Mouse (Mus musculus): ENCODE results near the gene Sgcg. TPM values are rescaled to one million over a fixed set of nuclear protein-coding genes. Genes with fewer than 3 reads are reported as not detected.
A peak's percentile ranks its signal among the peaks of the same experiment; 100 is the strongest.

Gene Sgcg
- polyA plus RNA-seq, 1 experiment from 2014 or later, result 0.33 TPM

DNA sequence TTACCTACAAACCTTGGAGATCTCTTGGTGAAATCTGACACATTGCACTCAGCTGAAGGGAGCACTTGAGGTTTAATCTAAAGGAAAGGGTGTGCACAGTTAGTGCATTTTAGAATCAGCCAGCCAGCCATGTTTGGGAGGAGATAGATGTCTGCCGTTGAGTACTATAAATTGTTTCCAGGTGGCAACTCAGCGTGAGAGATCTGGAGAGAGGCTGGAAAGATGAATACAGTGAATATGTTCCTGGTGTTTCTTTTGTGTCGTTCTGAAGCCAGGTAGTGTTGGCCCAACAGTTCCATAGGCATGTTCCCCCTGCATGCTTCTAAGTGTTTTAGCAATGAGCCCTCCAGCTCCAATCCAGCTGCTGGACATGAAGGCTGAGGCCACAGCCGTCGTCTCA, 37.1 kb downstream of the Sgcg start:
- H3K36me3 ChIP-seq (replicated peaks; ENCODE audit: control insufficient read depth, insufficient read depth), result no peaks in the 10 kb centered on the region
- H3K27ac ChIP-seq, result no peak overlapping the region
- DNase-seq (ENCODE audit: low spot score) (no peak), ATAC-seq (ENCODE audit: low FRiP score) (no peak)
- H3K4me3 ChIP-seq (replicated peaks; ENCODE audit: low read length), result no peak overlapping the region
- no peak overlapping the region for H3K4me2 ChIP-seq (replicated peaks)
- H3K4me1 ChIP-seq (replicated peaks; ENCODE audit: control insufficient read depth, insufficient read depth, low read length), result no peaks in the 10 kb centered on the region
- H3K27me3 ChIP-seq (ENCODE audit: control insufficient read depth, insufficient read depth, low read length), result no peaks in the 10 kb centered on the region
- no peak overlapping the region for H3K9ac ChIP-seq
- 87% methylated on average over 5 of the region's 5 CpGs for WGBS
- no peaks in the 10 kb centered on the region for H3K9me3 ChIP-seq (ENCODE audit: control insufficient read depth, low read length)

DNA sequence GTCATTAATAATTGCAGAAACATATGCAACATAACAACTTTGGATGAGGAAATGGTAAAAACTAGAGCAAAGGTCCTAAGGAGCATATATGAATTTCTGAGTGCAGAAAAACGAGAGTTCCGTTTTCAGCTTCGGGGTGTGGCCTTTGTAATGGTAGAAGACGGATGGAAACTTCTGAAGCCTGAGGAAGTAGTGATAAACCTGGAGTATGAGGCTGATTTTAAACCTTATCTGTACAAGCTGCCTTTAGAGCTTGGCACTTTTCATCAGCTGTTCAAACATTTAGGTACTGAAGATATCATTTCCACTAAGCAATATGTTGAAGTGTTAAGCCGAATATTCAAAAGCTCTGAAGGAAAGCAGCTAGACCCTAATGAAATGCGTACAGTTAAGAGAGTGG, 46.5 kb downstream of the Sgcg start:
- H3K27ac ChIP-seq, result no peak overlapping the region
- peaks cover 80% of the 10 kb centered on the region for H3K36me3 ChIP-seq (replicated peaks; ENCODE audit: control insufficient read depth, insufficient read depth)
- WGBS, result 98% methylated on average over 6 of the region's 6 CpGs
- peaks cover 16% of the 10 kb centered on the region; the same call in 1 of the 2 replicates for H3K9me3 ChIP-seq (ENCODE audit: control insufficient read depth, low read length)
- H3K4me1 ChIP-seq (replicated peaks; ENCODE audit: control insufficient read depth, insufficient read depth, low read length), result no peaks in the 10 kb centered on the region
- no peak for ATAC-seq (ENCODE audit: low FRiP score)
- H3K4me3 ChIP-seq (replicated peaks; ENCODE audit: low read length), result no peak overlapping the region
- no peak overlapping the region for H3K9ac ChIP-seq
- no peaks in the 10 kb centered on the region for H3K27me3 ChIP-seq (ENCODE audit: control insufficient read depth, insufficient read depth, low read length)
- no peak for DNase-seq (ENCODE audit: low spot score)
- no peak overlapping the region for H3K4me2 ChIP-seq (replicated peaks)

DNA sequence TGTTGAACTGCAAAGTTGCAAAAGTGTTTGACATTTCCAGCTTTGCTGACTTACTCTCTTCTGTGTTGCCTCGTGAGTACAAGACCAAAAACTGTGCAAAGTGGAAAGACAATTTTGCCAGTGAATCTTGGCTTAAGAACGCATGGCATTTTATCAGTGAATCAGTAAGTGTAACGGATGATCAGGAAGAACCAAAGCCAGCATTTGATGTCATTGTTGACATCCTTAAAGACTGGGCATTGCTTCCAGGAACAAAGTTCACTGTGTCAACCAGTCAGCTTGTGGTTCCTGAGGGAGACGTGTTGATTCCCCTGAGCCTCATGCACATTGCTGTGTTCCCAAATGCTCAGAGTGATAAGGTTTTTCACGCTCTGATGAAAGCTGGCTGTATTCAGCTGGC, 48.2 kb downstream of the Sgcg start:
- DNase-seq (ENCODE audit: low spot score), result no peak
- no peaks in the 10 kb centered on the region for H3K27me3 ChIP-seq (ENCODE audit: control insufficient read depth, insufficient read depth, low read length)
- peaks cover 90% of the 10 kb centered on the region for H3K36me3 ChIP-seq (replicated peaks; ENCODE audit: control insufficient read depth, insufficient read depth)
- WGBS, result 94% methylated on average over 5 of the region's 5 CpGs
- H3K9ac ChIP-seq, result no peak overlapping the region
- no peaks in the 10 kb centered on the region for H3K4me1 ChIP-seq (replicated peaks; ENCODE audit: control insufficient read depth, insufficient read depth, low read length)
- no peak overlapping the region for H3K4me3 ChIP-seq (replicated peaks; ENCODE audit: low read length)
- ATAC-seq (ENCODE audit: low FRiP score), result no peak
- peaks cover 17% of the 10 kb centered on the region; the same call in 1 of the 2 replicates for H3K9me3 ChIP-seq (ENCODE audit: control insufficient read depth, low read length)
- H3K4me2 ChIP-seq (replicated peaks), result no peak overlapping the region
- H3K27ac ChIP-seq, result no peak overlapping the region

DNA sequence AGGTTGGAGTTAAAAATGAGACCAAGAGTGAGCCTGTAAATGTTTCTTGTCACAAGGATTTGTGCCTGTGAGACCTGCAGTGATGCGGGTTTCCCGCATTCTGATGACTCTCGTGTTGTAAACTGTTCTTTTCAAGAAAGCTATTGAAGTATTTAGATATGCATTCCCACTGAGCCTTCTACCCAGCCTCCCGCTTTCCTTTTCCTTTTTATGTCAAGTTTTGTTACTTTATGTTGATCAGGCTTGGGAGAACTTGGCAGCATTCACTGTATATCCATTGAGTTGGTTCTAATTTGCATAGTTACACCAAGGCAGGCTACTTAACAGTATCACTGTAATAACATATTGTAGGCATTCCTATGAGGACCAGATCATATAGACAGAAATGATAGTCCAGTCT, 63.9 kb downstream of the Sgcg start:
- H3K36me3 ChIP-seq (replicated peaks; ENCODE audit: control insufficient read depth, insufficient read depth), result peaks cover 75% of the 10 kb centered on the region
- DNase-seq (ENCODE audit: low spot score), result no peak

DNA sequence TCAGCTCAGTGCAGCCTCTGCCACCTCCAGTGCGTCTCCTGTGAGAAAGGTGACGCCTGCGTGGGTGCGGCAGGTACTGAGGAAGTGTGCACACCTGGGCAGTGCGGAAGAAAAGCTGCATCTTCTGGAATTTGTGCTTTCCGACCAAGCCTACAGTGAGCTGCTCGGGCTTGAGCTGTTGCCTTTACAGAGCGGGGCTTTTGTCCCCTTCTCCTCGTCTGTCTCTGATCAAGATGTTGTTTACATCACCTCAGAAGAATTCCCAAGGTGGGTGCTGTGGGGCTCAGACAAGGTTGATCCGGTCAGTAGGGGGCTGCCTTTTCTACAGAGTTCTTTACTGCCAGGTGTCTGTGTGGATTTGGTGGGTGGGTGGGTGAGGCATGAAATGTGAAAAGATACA, 66.0 kb downstream of the Sgcg start:
- WGBS, result 88% methylated on average over 10 of the region's 10 CpGs
- H3K27ac ChIP-seq, result no peak overlapping the region
- peaks cover 75% of the 10 kb centered on the region for H3K36me3 ChIP-seq (replicated peaks; ENCODE audit: control insufficient read depth, insufficient read depth)

More for the DNA sequence above, 63.9 kb downstream of the Sgcg start:
- Histone ChIP-seq H3K9me3 (ENCODE audit: control insufficient read depth, low read length) (no peaks in the 10 kb centered on the region), H3K27ac (no peak overlapping the region), H3K4me2 (replicated peaks) (no peak overlapping the region), H3K27me3 (ENCODE audit: control insufficient read depth, insufficient read depth, low read length) (no peaks in the 10 kb centered on the region), H3K4me3 (replicated peaks; ENCODE audit: low read length) (no peak overlapping the region), H3K9ac (no peak overlapping the region), H3K4me1 (replicated peaks; ENCODE audit: control insufficient read depth, insufficient read depth, low read length) (no peaks in the 10 kb centered on the region)
- no peak for ATAC-seq (ENCODE audit: low FRiP score)
- 59% methylated on average over 4 of the region's 4 CpGs for WGBS

DNA sequence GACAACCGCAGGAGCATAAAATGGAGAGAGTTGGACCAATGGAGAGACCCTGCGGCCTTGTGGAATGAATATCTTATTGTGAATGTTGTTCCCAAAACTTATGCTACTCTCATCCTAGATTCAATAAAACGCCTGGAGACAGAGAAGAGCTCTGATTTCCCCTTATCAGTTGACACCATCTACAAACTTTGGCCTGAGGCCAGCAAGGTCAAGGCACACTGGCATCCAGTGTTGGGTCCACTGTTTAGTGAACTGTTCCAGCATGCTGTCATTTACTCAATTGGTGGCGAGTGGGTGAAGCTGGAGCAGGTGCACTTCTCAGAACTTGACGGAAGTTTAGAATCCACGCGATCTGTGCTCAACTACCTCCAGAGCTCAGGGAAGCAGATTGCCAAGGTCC, 66.4 kb downstream of the Sgcg start:
- no peak for ATAC-seq (ENCODE audit: low FRiP score)
- Histone ChIP-seq H3K9me3 (ENCODE audit: control insufficient read depth, low read length) (no peaks in the 10 kb centered on the region), H3K27me3 (ENCODE audit: control insufficient read depth, insufficient read depth, low read length) (no peaks in the 10 kb centered on the region), H3K4me1 (replicated peaks; ENCODE audit: control insufficient read depth, insufficient read depth, low read length) (no peaks in the 10 kb centered on the region), H3K4me3 (replicated peaks; ENCODE audit: low read length) (no peak overlapping the region), H3K27ac (no peak overlapping the region), H3K4me2 (replicated peaks) (no peak overlapping the region), H3K9ac (no peak overlapping the region), H3K36me3 (replicated peaks; ENCODE audit: control insufficient read depth, insufficient read depth) (peaks cover 71% of the 10 kb centered on the region)
- WGBS, result 94% methylated on average over 7 of the region's 7 CpGs
- DNase-seq (ENCODE audit: low spot score), result no peak

More for the DNA sequence above, 66.0 kb downstream of the Sgcg start:
- ATAC-seq (ENCODE audit: low FRiP score) (no peak), DNase-seq (ENCODE audit: low spot score) (no peak)
- Histone ChIP-seq H3K9me3 (ENCODE audit: control insufficient read depth, low read length) (no peaks in the 10 kb centered on the region), H3K27me3 (ENCODE audit: control insufficient read depth, insufficient read depth, low read length) (no peaks in the 10 kb centered on the region), H3K4me2 (replicated peaks) (no peak overlapping the region), H3K9ac (no peak overlapping the region), H3K4me3 (replicated peaks; ENCODE audit: low read length) (no peak overlapping the region), H3K4me1 (replicated peaks; ENCODE audit: control insufficient read depth, insufficient read depth, low read length) (no peaks in the 10 kb centered on the region)

DNA sequence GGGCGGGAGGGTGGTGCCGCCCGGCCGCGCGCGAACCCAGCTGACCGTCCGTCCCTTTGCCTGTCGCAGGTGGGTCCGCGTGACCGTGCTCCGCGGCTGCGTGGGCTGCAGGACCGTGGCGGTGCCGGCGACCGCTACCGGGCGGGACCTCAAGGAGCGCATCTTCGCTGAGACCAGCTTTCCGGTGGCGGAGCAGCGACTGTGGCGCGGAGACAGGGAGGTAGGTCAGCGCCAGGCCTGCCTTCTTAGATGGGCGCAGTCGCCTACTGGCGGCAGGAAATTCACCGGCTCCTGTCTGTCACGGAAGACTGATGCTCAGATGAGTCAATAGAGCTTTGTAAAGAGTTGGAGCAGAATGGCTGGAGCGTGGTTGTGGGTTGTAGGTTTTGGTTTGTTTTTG, 85.1 kb downstream of the Sgcg start:
- H3K4me3 ChIP-seq (replicated peaks; ENCODE audit: low read length), result peak overlapping the region; percentile 87
- under 1% methylated on average over 32 of the region's 37 CpGs for WGBS
- H3K9ac ChIP-seq, result peak overlapping the region; percentile 92
- H3K36me3 ChIP-seq (replicated peaks; ENCODE audit: control insufficient read depth, insufficient read depth), result 0 out of 2 replicates have a peak, but pooled peaks cover 4% of the 10 kb centered on the region
- H3K9me3 ChIP-seq (ENCODE audit: control insufficient read depth, low read length), result no peaks in the 10 kb centered on the region
- ATAC-seq (ENCODE audit: low FRiP score) (no peak; the same call in 1 of the 2 replicates), DNase-seq (ENCODE audit: low spot score) (peak; percentile 67)
- no peaks in the 10 kb centered on the region for H3K27me3 ChIP-seq (ENCODE audit: control insufficient read depth, insufficient read depth, low read length)
- peak overlapping the region; percentile 91 for H3K27ac ChIP-seq
- peak overlapping the region; percentile 77 for H3K4me2 ChIP-seq (replicated peaks)
- peaks cover 24% of the 10 kb centered on the region for H3K4me1 ChIP-seq (replicated peaks; ENCODE audit: control insufficient read depth, insufficient read depth, low read length)

DNA sequence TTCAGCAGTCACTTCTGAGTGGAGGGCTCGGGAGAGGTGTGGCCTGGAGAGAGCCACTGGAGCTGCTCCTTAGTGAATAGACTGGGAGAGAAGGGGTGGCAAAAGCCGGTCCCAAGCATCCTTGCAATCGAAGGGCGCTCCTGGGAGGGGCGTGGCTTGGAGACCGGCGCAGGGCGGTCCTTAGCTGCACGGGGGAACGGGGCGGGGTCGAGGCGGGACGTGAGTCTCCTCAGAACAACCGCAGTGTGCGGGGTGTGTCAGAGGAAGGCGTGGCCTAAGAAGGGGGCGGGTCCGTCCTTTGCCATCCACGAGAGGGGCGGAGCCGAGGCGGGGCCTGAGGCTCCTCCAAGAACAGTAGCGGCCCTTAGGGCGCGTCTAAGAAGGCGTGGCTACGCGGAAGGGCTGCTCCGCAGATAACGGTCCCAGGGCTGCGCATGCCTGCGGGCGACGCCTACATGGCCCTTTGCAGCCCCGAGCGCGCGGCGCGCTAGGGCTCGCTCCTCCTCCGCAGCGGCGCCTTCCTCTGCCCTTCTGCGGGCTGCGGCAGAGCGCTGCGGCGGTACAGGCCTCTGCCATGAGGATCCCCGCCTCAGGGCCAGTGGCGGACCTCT, 85.6 kb downstream of the Sgcg start:
- DNase-seq (ENCODE audit: low spot score) (peak; percentile 94), ATAC-seq (ENCODE audit: low FRiP score) (peak; percentile 98)
- Histone ChIP-seq H3K4me2 (replicated peaks) (peak overlapping the region; percentile 77), H3K4me3 (replicated peaks; ENCODE audit: low read length) (peak overlapping the region; percentile 87), H3K4me1 (replicated peaks; ENCODE audit: control insufficient read depth, insufficient read depth, low read length) (peaks cover 24% of the 10 kb centered on the region), H3K27me3 (ENCODE audit: control insufficient read depth, insufficient read depth, low read length) (no peaks in the 10 kb centered on the region), H3K27ac (peak overlapping the region; percentile 91), H3K9me3 (ENCODE audit: control insufficient read depth, low read length) (no peaks in the 10 kb centered on the region), H3K9ac (peak overlapping the region; percentile 92), H3K36me3 (replicated peaks; ENCODE audit: control insufficient read depth, insufficient read depth) (0 out of 2 replicates have a peak, but pooled peaks cover 4% of the 10 kb centered on the region)
- 0% methylated on average over 47 of the region's 52 CpGs for WGBS

DNA sequence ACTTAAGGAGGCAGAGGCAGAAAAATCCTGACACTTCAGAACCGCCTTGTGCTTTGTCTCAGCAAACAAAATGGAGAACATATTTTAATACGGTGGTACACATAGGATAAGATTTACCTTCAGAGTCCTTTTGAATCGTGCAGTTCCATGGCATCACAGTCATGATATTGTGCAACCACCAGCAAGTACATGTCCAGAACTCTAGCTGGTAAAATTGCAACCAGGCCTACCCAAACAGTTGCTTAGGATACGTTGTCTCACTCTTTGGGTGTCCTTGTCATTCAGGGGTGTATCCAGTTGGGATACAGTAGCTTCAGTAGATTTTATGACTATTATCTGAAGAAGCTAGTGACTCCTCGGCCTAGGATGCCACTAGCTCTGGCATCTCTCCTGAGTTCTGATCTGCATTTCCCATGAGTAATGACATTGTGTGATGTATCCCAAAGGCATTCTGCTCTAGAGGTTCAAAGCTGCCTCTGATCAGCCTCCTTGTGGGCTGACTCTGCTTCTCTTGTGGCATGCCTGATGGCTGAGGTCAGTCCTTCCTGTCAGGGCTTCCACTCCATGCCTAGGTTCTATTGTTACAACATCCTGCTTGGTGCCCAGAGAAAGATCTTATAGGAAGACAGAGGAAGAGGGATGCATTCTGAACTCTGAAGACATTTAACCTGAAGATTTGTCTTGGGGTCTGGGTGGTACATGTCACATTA, 86.9 kb downstream of the Sgcg start:
- 0 out of 2 replicates have a peak, but pooled peaks cover 4% of the 10 kb centered on the region for H3K36me3 ChIP-seq (replicated peaks; ENCODE audit: control insufficient read depth, insufficient read depth)
- no peak overlapping the region for H3K27ac ChIP-seq
- no peak for DNase-seq (ENCODE audit: low spot score)
- H3K4me1 ChIP-seq (replicated peaks; ENCODE audit: control insufficient read depth, insufficient read depth, low read length), result peaks cover 24% of the 10 kb centered on the region
- no peaks in the 10 kb centered on the region for H3K9me3 ChIP-seq (ENCODE audit: control insufficient read depth, low read length)
- no peaks in the 10 kb centered on the region for H3K27me3 ChIP-seq (ENCODE audit: control insufficient read depth, insufficient read depth, low read length)
- H3K4me3 ChIP-seq (replicated peaks; ENCODE audit: low read length), result no peak overlapping the region
- ATAC-seq (ENCODE audit: low FRiP score), result no peak
- no peak overlapping the region for H3K9ac ChIP-seq
- H3K4me2 ChIP-seq (replicated peaks), result no peak overlapping the region
- 94% methylated on average over 5 of the region's 5 CpGs for WGBS

Measured in hindbrain, embryonic 14.5 days (tissue).